Mouse (Mus musculus) cerebellum, adult (tissue): ENCODE results near the gene Zfp53.

Source experiments
- ATAC-seq: cut with Nextera tagmentation; 2 replicates; pipeline ENCODE4 v1.9.2; 2017; ENCODE audit warnings: mild to moderate bottlenecking, moderate library complexity, mixed read lengths; ENCODE audit not compliant: insufficient number of reproducible peaks, low FRiP score, low TSS enrichment

Zfp53 gene

GRCm38 (mm10) chr17:21517130-21517671 is 28.4 kb downstream of the Zfp53 start:
- ATAC-seq, result no peak

GRCm38 (mm10) chr17:21526270-21526669 is 37.5 kb downstream of the Zfp53 start:
- no peak for ATAC-seq

- ATAC-seq, result no peak
These were observed 42.0 kb downstream of the Zfp53 start for GRCm38 (mm10) chr17:21530645-21531330.

GRCm38 (mm10) chr17:21531621-21532020 is 42.8 kb downstream of the Zfp53 start:
- no peak for ATAC-seq

- ATAC-seq, result peak; percentile 80
These were observed 43.5 kb downstream of the Zfp53 start for GRCm38 (mm10) chr17:21532101-21532951.

- ATAC-seq, result no peak
These were observed 45.2 kb downstream of the Zfp53 start for GRCm38 (mm10) chr17:21533961-21534360.

GRCm38 (mm10) chr17:21534460-21535095 is 45.8 kb downstream of the Zfp53 start:
- ATAC-seq, result 0 out of 2 replicates have a peak, but pooled peaks have one; percentile 23

- ATAC-seq, result peak; percentile 77
These were observed 46.6 kb downstream of the Zfp53 start, which contains the start of gene Zfp52 for GRCm38 (mm10) chr17:21535096-21536001. Zfp52 (plus strand) TSS chr17:21535539.

- no peak for ATAC-seq
These were observed 47.3 kb downstream of the Zfp53 start for GRCm38 (mm10) chr17:21536096-21536495.

- no peak for ATAC-seq
These were observed 47.9 kb downstream of the Zfp53 start for GRCm38 (mm10) chr17:21536676-21537075.

GRCm38 (mm10) chr17:21557831-21558230 is 69.0 kb downstream of the Zfp53 start:
- ATAC-seq, result no peak
